Mouse (Mus musculus) inflammation-experienced regulatory T-cells, adult 6 months (primary cell): ENCODE data around the gene Stc2. TPM values are rescaled to one million over a fixed set of nuclear protein-coding genes. Genes with fewer than 3 reads are reported as not detected.

Experiments
- ATAC-seq: one replicate; pipeline ENCODE4 v1.8.0; 2017
- polyA plus RNA-seq, 3 experiments: library from polyadenylated mRNA; unstranded; fragments of 100-300 nt; shearing (Covaris generic); gene quantifications; one replicate each; pipeline ENCODE4 v1.2.1; 2017

Gene Stc2
- polyA plus RNA-seq, 3 experiments from 2014 or later: 0.41 to 1.1 (median 0.44) TPM

DNA sequence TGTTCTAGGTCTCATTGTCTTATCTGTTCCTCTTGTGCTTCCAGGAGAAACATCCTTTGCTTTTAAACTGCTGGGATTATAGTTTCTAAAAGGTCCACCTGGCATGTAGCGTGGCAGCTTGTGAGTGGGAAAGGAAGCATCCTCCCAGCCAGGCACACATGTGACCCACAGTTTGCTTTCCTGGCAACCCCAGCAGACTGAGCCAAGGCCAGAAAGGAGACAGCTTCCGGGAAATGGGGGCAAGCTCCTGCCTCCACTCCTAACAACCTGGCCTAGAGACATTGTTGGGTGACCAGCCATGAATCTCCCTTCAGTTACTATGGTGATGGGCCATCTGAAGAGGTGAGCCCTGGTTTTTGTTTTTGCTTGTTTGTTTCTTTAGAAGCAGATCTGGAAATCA lies 3.9 kb downstream of the Stc2 start:
- no peak for ATAC-seq

DNA sequence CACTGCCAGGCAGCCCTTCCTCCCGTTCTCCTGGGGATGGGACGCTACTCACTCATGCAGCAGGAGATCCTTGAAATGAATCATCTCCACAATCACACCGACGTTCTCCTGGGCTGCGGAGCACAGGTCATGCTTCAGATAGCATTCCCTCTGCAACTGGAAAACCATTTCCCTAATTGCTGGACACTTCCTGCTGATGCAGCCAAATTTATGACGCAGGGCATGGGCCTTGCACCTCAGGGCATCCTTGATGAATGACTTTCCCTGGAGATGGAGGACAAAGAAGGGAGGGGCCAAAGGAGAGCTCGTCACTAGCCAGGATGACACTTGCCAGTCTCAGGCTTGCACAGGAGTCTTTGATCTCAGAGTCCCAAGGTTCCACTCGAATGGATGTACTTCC lies 4.6 kb downstream of the Stc2 start:
- ATAC-seq: no peak

DNA sequence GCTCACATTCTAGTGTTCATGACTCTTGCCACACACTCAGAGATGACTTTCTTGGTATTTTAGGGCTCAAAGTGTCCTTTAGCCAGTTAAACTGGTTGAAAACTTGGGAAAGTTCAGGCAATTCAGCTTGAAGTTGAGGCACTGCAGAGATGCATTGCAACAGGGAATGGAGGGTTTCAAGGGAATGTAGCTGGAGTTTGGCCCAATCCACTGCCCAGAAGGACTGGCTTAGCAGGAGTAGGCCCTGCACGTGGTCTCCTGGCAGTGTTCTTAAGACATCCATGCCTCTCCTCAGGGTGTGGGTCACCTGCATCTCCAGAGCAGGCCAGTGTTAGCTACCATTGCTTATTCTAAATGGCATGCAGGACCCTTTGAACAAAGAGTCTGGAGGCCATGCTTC lies 7.0 kb downstream of the Stc2 start:
- no peak for ATAC-seq

DNA sequence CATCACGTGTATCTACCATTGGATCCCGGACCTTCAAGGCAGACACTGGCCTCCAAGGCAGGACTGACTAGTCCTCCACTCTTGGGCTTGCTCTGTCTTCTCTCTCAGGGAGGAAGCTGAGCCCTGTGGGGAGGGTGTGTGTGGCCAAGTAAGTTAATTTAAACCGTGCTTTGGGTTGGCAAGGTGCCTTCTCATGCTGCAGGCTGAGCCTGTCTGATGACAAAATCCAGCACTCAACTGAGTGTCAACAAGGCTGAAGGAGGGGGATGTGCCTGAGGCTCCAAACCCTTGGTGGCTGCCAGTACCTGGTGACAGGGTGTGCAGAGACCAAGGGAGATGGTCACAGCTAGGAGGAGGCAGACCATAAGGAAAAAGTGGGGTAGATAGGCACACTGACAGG lies 7.5 kb downstream of the Stc2 start:
- ATAC-seq: no peak

DNA sequence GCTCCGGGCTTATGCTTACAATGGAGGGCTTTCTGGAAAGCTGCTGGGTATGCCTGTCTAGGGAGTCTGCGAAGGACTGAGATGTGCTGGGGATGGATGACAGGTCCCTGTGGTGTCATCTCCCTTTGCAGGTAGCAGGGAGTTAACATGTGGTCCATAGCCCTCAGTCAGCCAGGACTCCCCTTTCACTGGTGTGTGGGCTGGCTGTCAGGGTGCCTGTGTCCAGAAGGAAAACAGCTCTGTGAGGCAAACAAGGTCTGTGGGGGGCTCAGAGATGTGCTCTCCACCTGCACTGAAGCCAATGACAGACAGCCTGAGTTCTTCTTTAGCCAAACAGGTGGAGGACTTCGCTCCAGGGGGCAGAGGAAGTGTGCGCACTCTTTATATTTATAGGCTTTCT lies 8.8 kb downstream of the Stc2 start:
- ATAC-seq: no peak

- no peak for ATAC-seq
Observed at GRCm38 (mm10) chr11:31359283-31359902, 10.5 kb downstream of the Stc2 start.

GRCm38 (mm10) chr11:31358453-31358852 lies 11.4 kb downstream of the Stc2 start:
- no peak for ATAC-seq

DNA sequence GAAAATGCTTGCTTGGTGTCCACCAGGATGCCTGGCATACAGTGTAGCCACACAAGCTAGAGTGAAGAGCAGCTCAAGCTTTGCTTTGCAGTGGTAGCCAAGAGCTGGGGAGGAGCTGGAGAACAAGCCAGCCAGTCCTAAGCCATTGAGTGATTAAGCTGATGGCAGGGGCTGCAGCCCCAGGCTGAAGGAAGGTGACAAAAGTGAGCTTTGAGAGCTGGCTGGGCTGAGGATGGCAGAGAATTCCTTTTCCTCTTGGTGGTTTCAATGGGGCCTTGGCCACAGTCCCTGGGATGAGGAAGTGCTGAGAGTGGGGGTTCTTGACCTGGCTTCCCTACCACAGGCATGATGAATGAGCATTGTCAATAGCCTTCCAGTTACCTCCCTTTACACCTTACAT lies 13.0 kb downstream of the Stc2 start:
- no peak for ATAC-seq

GRCm38 (mm10) chr11:31355737-31356136 lies 14.1 kb downstream of the Stc2 start:
- ATAC-seq: no peak

DNA sequence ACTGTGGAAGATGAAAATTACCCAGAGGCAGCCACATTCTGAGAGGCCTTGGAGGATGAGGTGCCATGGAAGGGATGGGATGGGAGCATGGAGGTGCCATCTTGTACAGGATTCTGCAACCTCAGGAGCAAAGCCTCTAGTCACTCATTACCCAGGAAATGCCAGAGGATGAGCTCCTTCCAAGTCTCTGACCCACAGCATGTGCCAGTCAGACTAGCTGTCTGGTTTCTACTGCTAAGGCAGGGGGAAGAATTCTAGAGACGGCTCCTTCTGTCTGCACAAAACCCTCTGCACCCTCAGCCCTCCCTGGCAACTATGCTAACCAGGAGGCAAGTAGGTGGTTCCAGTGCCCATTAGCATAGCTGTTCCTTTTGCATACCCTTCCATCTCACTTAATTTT lies 15.4 kb downstream of the Stc2 start:
- no peak for ATAC-seq

Other genes with a start within 250 kb of the Stc2 start
- not detected for gene Gm17332, start 187.6 kb downstream of the Stc2 start, polyA plus RNA-seq